Mouse (Mus musculus) cerebellum, adult 11-12 months (tissue): ENCODE results near the gene Tnik.

ENCODE experiments used
- DNase-seq: peaks from one replicate; pipeline ENCODE4 v3.0.0; 2022

Tnik gene

GRCm38 (mm10) chr3:28554934-28555333 lies 291.9 kb downstream of the Tnik start:
- peak; percentile 55 for DNase-seq

- no peak for DNase-seq
Measured at GRCm38 (mm10) chr3:28555795-28556570, 293.0 kb downstream of the Tnik start.

GRCm38 (mm10) chr3:28558328-28558871 lies 295.4 kb downstream of the Tnik start:
- peak; percentile 64 for DNase-seq

- no peak for DNase-seq
Measured at GRCm38 (mm10) chr3:28561408-28561807, 298.4 kb downstream of the Tnik start.

- no peak for DNase-seq
Measured at GRCm38 (mm10) chr3:28562612-28563332, 299.8 kb downstream of the Tnik start.

- DNase-seq = no peak
Measured at GRCm38 (mm10) chr3:28564370-28565357, 301.6 kb downstream of the Tnik start.

GRCm38 (mm10) chr3:28577301-28577700 lies 314.3 kb downstream of the Tnik start:
- DNase-seq = peak; percentile 53

GRCm38 (mm10) chr3:28578950-28579615 lies 316.1 kb downstream of the Tnik start:
- no peak for DNase-seq

- no peak for DNase-seq
Measured at GRCm38 (mm10) chr3:28585750-28586465, 322.9 kb downstream of the Tnik start.

- no peak for DNase-seq
Measured at GRCm38 (mm10) chr3:28587808-28588207, 324.8 kb downstream of the Tnik start.

GRCm38 (mm10) chr3:28591345-28591744 lies 328.3 kb downstream of the Tnik start:
- peak; percentile 79 for DNase-seq

- DNase-seq = no peak
Measured at GRCm38 (mm10) chr3:28593922-28594321, 330.9 kb downstream of the Tnik start.

- DNase-seq = no peak
Measured at GRCm38 (mm10) chr3:28599476-28599875, 336.5 kb downstream of the Tnik start.

GRCm38 (mm10) chr3:28606741-28607140 lies 343.7 kb downstream of the Tnik start:
- DNase-seq = no peak

- DNase-seq = no peak
Measured at GRCm38 (mm10) chr3:28612330-28612729, 349.3 kb downstream of the Tnik start.

- DNase-seq = no peak
Measured at GRCm38 (mm10) chr3:28616386-28616785, 353.4 kb downstream of the Tnik start.

- no peak for DNase-seq
Measured at GRCm38 (mm10) chr3:28617008-28617627, 354.1 kb downstream of the Tnik start.

- no peak for DNase-seq
Measured at GRCm38 (mm10) chr3:28621792-28622191, 358.8 kb downstream of the Tnik start.

- DNase-seq = no peak
Measured at GRCm38 (mm10) chr3:28626816-28627215, 363.8 kb downstream of the Tnik start.

GRCm38 (mm10) chr3:28636778-28637177 lies 373.8 kb downstream of the Tnik start:
- DNase-seq = no peak

- no peak for DNase-seq
Measured at GRCm38 (mm10) chr3:28638957-28639356, 375.9 kb downstream of the Tnik start.
